Mouse (Mus musculus) inflammation-experienced regulatory T-cells, adult 6 months (primary cell): ENCODE results near the gene Cul7. TPM values are rescaled to one million over a fixed set of nuclear protein-coding genes. Genes with fewer than 3 reads are reported as not detected.
A peak's percentile ranks its signal among the peaks of the same experiment; 100 is the strongest.

Experiments used
- ATAC-seq: one replicate; pipeline ENCODE4 v1.8.0; 2017
- polyA plus RNA-seq, 3 experiments: library from polyadenylated mRNA; unstranded; fragments of 100-300 nt; shearing (Covaris generic); gene quantifications; one replicate each; pipeline ENCODE4 v1.2.1; 2017

Cul7 gene
- polyA plus RNA-seq, 3 experiments from 2014 or later, result 1.7 to 4.1 (median 2.5) TPM

- peak; percentile 100 for ATAC-seq
Observed at GRCm38 (mm10) chr17:46673850-46674529, 23.9 kb downstream of the Cul7 start, which contains the start of gene Rrp36. TSS of gene Rrp36 (minus strand) at chr17:46674352.

- peak; percentile 18 for ATAC-seq
Observed at GRCm38 (mm10) chr17:46674530-46675283, 24.6 kb downstream of the Cul7 start.

GRCm38 (mm10) chr17:46678416-46678815 lies 28.3 kb downstream of the Cul7 start, which contains the start of gene Mea1:
TSS of gene Mea1 (plus strand) at chr17:46678793.
- ATAC-seq, result no peak

- ATAC-seq, result no peak
Observed at GRCm38 (mm10) chr17:46678911-46679310, 28.8 kb downstream of the Cul7 start.

GRCm38 (mm10) chr17:46679843-46680759 lies 30.0 kb downstream of the Cul7 start:
- ATAC-seq, result no peak

GRCm38 (mm10) chr17:46680760-46681373 lies 30.7 kb downstream of the Cul7 start, which contains the start of gene Klhdc3:
TSS of gene Klhdc3 (minus strand) at chr17:46680914.
- ATAC-seq, result peak; percentile 98

GRCm38 (mm10) chr17:46681466-46682118 lies 31.5 kb downstream of the Cul7 start:
- no peak for ATAC-seq

- no peak for ATAC-seq
Observed at GRCm38 (mm10) chr17:46682654-46683389, 32.7 kb downstream of the Cul7 start.

- peak; percentile 79 for ATAC-seq
Observed at GRCm38 (mm10) chr17:46685913-46686312, 35.8 kb downstream of the Cul7 start.

- ATAC-seq, result no peak
Observed at GRCm38 (mm10) chr17:46690665-46691064, 40.5 kb downstream of the Cul7 start.

GRCm38 (mm10) chr17:46691390-46691789 lies 41.3 kb downstream of the Cul7 start:
- no peak for ATAC-seq

- ATAC-seq, result no peak
Observed at GRCm38 (mm10) chr17:46694517-46695063, 44.5 kb downstream of the Cul7 start.

- no peak for ATAC-seq
Observed at GRCm38 (mm10) chr17:46698515-46698914, 48.4 kb downstream of the Cul7 start.

GRCm38 (mm10) chr17:46699245-46699644 lies 49.1 kb downstream of the Cul7 start:
- ATAC-seq, result no peak

- no peak for ATAC-seq
Observed at GRCm38 (mm10) chr17:46699912-46700311, 49.8 kb downstream of the Cul7 start.

- no peak for ATAC-seq
Observed at GRCm38 (mm10) chr17:46701489-46701888, 51.4 kb downstream of the Cul7 start.

- no peak for ATAC-seq
Observed at GRCm38 (mm10) chr17:46702100-46702499, 52.0 kb downstream of the Cul7 start.

- ATAC-seq, result no peak
Observed at GRCm38 (mm10) chr17:46702506-46702905, 52.4 kb downstream of the Cul7 start.

- ATAC-seq, result no peak
Observed at GRCm38 (mm10) chr17:46703971-46704886, 54.1 kb downstream of the Cul7 start.
